Mouse (Mus musculus): ENCODE measurements around the gene Ugt1a2.

DNA sequence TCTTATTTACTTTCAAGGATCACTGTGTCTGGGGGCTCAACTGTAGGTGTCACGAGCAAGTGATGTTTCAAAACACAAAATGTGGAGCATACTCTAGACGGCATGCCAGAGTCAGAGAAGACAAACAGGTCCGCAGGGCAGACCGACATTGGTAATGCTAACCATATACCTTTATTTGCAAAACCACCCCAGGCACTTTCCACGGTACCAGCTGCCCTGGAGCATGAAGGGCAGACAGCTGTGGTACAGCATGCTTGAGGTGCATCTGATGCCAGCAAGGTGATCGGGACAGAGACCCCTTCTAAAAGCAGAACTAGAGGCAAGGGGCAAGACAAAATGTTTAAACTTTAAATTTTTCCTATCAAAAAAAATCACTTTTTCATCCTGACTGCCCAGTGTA, 62.6 kb downstream of the Ugt1a2 start:
- TF ChIP-seq CTCF (IDR thresholded peaks at IDR 0.05; ENCODE audit: insufficient read depth, low read length), result no peak
- TF ChIP-seq POLR2A (IDR thresholded peaks at IDR 0.05; ENCODE audit: borderline replicate concordance, extremely low read depth, low read depth, low read length), result no peak

All from lung, adult 2 months (tissue).